Mouse (Mus musculus) forebrain, embryonic 16.5 days (tissue): ENCODE results near the gene Capn7. TPM values are rescaled to one million over a fixed set of nuclear protein-coding genes. Genes with fewer than 3 reads are reported as not detected.

Experiments used
- ATAC-seq: fragments of 200-750 bp; cut with Nextera tagmentation; 2 replicates; pipeline ENCODE4 v1.8.0; 2017; ENCODE audit warnings: mild to moderate bottlenecking, moderate library complexity
- H3K27ac ChIP-seq: fragments of 300-500 bp; sonication (generic); 2 replicates; pipeline ENCODE4 v1.5.1; 2014; ENCODE audit warnings: low read length, control low read depth
- H3K27me3 ChIP-seq: fragments of 300-500 bp; sonication (generic); replicated peaks from 2 replicates; pipeline ENCODE4 v1.6.1; 2014; ENCODE audit warnings: low read length; ENCODE audit not compliant: control insufficient read depth, insufficient read depth
- H3K36me3 ChIP-seq: fragments of 300-500 bp; sonication (generic); 2 replicates; pipeline ENCODE4 v1.6.1; 2014; ENCODE audit not compliant: control insufficient read depth, insufficient read depth
- H3K4me1 ChIP-seq: fragments of 300-500 bp; sonication (generic); replicated peaks from 2 replicates; pipeline ENCODE4 v1.6.1; 2014; ENCODE audit warnings: low read length; ENCODE audit not compliant: control insufficient read depth, insufficient read depth
- H3K4me2 ChIP-seq: fragments of 300-500 bp; sonication (generic); 2 replicates; pipeline ENCODE4 v1.6.1; 2014; ENCODE audit warnings: mild to moderate bottlenecking, low read length, control low read depth
- H3K4me3 ChIP-seq: fragments of 300-500 bp; sonication (generic); replicated peaks from 2 replicates; pipeline ENCODE4 v1.5.1; 2014; ENCODE audit warnings: mild to moderate bottlenecking, low read length, control low read depth
- H3K9ac ChIP-seq: fragments of 300-500 bp; sonication (generic); replicated peaks from 2 replicates; pipeline ENCODE4 v1.6.1; 2014; ENCODE audit warnings: low read depth, low read length, control low read depth
- H3K9me3 ChIP-seq: fragments of 300-500 bp; sonication (generic); 2 replicates; pipeline ENCODE4 v1.6.1; 2016; ENCODE audit warnings: low read length; ENCODE audit not compliant: control insufficient read depth
- WGBS: fragments of 180-500 bp; shearing (Covaris S2); extraction: QIAGEN DNeasy Blood & Tissue Kit; methylation state at CpG from one replicate; pipeline ENCODE4 v1.1.7; 2014; 5-methylcytosine and 5-hydroxymethylcytosine counted together
- polyA plus RNA-seq: library from polyadenylated mRNA; unstranded; fragments of >200 nt; fragmentation: Nextera tagmentation; extraction: Ambion mirVana; gene quantifications from 2 replicates; pipeline ENCODE4 v1.2.1, GENCODE M21; 2015

Gene Capn7
- polyA plus RNA-seq, 1 experiment from 2014 or later, result 74.6 TPM

DNA sequence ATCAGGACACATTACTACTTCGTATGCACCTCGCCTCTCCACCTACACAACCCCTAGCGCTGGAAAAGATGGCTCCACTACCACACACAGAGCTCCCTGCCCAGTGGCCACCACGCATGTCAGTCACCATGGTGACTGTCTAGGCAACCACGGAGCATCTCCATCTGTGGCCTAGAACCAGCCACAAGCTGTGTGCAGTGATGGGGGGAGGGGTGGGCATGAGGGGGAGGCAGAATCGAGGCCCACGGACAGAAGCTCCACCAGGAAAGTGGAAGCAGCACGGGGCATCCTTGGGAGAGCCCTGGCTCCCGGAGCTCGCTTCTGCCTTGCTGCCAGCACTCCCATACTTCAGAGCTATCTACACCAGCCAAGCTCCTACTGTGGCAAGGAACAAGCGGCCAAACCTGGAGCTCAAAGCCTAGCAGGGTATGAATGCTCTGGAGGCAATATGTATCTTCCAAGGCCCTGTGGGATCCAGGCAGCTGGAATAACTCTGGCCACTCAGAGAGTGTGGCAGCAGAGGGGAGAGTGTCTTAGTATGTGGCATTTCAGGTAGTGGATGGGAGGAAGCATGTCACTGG is 47.1 kb downstream of the Capn7 start:
- Histone ChIP-seq H3K4me1 (0 out of 2 replicates have a peak, but pooled peaks cover 4% of the 10 kb centered on the region), H3K9me3 (no peaks in the 10 kb centered on the region; the same call in 1 of the 2 replicates), H3K4me2 (no peak overlapping the region), H3K27me3 (no peaks in the 10 kb centered on the region), H3K36me3 (peaks cover 6% of the 10 kb centered on the region; the same call in 1 of the 2 replicates), H3K9ac (no peak overlapping the region), H3K27ac (no peak overlapping the region), H3K4me3 (no peak overlapping the region)
- 82% methylated on average over 11 of the region's 11 CpGs for WGBS
- ATAC-seq, result peak; percentile 45; the same call in 1 of the 2 replicates

DNA sequence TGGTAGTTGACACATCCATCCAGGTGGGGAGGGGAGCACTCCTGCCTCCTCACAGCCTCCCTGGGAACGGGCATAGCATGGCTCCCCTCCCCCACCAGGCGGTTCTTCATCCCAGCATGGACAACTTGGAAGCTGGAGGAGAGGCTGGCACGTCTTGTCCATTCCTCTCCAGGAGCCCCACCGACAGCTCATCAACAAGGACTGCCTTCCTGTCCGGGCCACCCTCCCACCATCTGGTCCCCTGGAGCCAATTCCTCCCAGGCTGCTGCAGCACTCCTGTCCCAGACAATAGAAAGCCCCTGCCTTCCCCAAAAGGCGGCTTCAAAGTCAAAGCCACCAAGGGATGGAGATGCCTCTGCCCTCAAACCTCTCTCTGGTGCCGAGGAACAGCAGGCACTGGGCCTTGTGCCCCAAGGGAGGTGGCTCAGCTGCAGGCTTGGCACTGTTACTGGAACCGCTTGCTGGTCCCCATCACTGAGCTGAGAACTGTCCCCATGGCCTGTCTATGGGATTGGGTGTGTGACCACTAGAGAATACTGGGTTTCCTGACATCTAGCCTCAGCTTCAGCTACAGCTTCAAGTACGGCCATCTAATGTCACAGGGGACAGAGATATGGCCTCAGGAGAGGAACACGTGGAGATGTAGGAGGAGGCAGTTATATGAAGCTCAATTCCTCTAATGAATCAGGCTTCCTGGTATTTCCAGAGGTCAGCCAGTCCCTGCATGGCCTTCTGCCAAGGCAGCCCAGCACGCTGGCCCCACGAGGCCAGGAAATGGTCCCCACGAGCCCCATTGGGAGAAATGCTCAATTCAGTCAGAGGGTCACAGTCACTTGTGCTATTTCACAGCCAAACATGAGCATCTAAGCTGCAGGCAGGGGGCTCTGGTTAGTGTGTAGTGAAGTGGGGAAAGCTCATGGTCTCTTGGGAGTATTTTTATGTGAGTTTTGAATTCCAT is 48.2 kb downstream of the Capn7 start:
- H3K27ac ChIP-seq, result no peak overlapping the region
- H3K27me3 ChIP-seq, result no peaks in the 10 kb centered on the region
- H3K4me1 ChIP-seq, result 0 out of 2 replicates have a peak, but pooled peaks cover 4% of the 10 kb centered on the region
- no peak overlapping the region for H3K9ac ChIP-seq
- H3K4me2 ChIP-seq, result no peak overlapping the region
- no peak overlapping the region for H3K4me3 ChIP-seq
- no peaks in the 10 kb centered on the region; the same call in 1 of the 2 replicates for H3K9me3 ChIP-seq
- ATAC-seq, result 0 out of 2 replicates have a peak, but pooled peaks have one; percentile 18
- 67% methylated on average over 13 of the region's 13 CpGs for WGBS
- H3K36me3 ChIP-seq, result 0 out of 2 replicates have a peak, but pooled peaks cover 2% of the 10 kb centered on the region

DNA sequence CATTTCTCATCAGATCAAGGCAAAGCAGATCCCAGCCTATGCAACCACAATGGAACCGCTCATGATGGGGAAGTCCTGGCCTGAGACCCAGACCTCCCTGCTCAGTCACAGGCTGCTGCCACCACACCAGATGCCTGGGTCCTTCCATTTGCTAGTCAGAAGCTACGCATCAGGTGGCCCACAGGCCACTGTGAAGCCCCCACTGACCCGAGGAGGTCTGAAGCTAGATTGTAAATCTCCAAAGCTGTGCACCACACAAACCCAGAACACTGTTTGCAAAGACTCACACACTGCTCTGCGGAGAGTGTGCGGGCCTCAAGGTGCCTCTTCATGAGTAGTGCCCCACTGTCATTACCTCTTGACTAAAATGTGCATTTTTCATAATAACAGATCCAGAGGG is 49.0 kb downstream of the Capn7 start:
- 0 out of 2 replicates have a peak, but pooled peaks cover 2% of the 10 kb centered on the region for H3K36me3 ChIP-seq
- H3K27ac ChIP-seq, result no peak overlapping the region
- 95% methylated on average over 5 of the region's 5 CpGs for WGBS
- 0 out of 2 replicates have a peak, but pooled peaks cover 4% of the 10 kb centered on the region for H3K4me1 ChIP-seq
- no peaks in the 10 kb centered on the region; the same call in 1 of the 2 replicates for H3K9me3 ChIP-seq
- ATAC-seq, result no peak
- H3K27me3 ChIP-seq, result no peaks in the 10 kb centered on the region
- no peak overlapping the region for H3K4me3 ChIP-seq
- H3K4me2 ChIP-seq, result no peak overlapping the region
- no peak overlapping the region for H3K9ac ChIP-seq

DNA sequence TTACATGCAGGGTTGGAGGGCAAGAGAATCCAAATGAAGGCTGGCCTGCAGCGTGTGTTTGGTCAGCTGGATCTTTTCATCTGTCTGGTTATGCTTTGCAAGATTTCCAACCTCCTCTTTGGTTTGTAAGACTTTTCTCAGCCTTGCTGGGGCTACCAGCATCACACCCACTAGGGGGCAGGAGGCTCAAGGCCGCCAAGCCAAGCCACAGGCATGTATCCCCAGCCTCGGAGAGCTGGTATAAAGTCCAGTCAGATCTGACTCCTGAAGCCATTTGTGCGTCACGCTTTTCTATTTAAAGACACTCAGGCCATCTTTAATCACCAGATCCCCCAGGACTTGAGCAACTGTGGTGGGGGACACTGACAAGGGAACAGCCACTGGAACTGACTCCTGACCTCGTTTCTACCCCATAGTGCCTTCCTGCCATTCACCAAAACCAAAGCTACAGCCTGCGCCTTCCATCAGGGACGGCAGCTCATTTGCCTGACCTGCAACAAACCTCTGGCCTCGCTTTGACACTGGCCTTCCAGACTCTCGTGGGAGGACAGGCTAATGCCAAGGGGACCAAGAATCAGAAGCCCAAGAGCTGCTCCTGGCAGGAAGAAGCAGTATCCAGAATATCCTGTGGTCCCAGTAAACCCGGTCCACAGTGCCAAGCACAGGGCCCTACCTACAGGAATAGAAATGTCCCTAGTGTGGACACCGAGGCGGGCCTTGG is 49.7 kb downstream of the Capn7 start:
- 0 out of 2 replicates have a peak, but pooled peaks cover 2% of the 10 kb centered on the region for H3K36me3 ChIP-seq
- H3K27ac ChIP-seq, result no peak overlapping the region
- no peak for ATAC-seq
- 0 out of 2 replicates have a peak, but pooled peaks cover 4% of the 10 kb centered on the region for H3K4me1 ChIP-seq
- no peak overlapping the region for H3K4me3 ChIP-seq
- H3K9ac ChIP-seq, result no peak overlapping the region
- no peaks in the 10 kb centered on the region for H3K27me3 ChIP-seq
- 63% methylated on average over 13 of the region's 13 CpGs for WGBS
- H3K9me3 ChIP-seq, result no peaks in the 10 kb centered on the region; the same call in 1 of the 2 replicates
- no peak overlapping the region for H3K4me2 ChIP-seq

DNA sequence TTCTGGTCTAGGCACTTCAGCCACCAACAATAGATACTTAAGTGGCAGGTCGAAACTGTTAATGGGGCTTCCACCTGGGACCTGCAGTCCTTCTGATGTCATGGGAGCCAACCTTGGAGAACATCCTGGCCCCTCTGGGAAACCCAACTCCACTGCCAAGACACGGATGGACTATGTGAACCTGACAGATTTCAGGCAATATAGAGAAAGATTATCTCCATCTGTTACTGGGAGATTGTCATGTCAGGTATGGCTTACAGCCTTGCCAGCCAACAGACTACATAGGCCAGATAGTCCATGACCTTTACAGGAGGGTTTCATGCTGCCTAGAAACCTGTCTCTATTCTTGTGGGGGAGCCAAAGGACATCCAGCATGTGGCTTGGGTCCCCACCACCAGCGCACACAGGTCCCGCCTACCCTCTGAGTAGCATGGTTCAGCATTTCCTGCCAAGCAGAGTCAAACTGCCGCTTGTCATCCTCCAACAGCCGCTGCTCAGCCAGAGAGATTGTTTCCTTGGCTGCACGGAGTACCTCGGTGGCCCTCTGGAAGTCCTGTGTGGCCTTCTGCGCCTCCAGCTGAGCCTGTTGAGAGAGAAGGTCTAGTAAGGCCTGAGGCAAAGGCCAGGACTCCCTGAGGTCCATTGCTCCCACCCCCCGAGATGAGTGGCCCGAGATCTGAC is 51.0 kb downstream of the Capn7 start:
- Histone ChIP-seq H3K4me3 (no peak overlapping the region), H3K27ac (no peak overlapping the region), H3K9ac (no peak overlapping the region), H3K9me3 (no peaks in the 10 kb centered on the region; the same call in 1 of the 2 replicates), H3K4me2 (no peak overlapping the region), H3K4me1 (0 out of 2 replicates have a peak, but pooled peaks cover 4% of the 10 kb centered on the region), H3K36me3 (no peaks in the 10 kb centered on the region), H3K27me3 (no peaks in the 10 kb centered on the region)
- WGBS, result 80% methylated on average over 11 of the region's 11 CpGs
- ATAC-seq, result no peak

DNA sequence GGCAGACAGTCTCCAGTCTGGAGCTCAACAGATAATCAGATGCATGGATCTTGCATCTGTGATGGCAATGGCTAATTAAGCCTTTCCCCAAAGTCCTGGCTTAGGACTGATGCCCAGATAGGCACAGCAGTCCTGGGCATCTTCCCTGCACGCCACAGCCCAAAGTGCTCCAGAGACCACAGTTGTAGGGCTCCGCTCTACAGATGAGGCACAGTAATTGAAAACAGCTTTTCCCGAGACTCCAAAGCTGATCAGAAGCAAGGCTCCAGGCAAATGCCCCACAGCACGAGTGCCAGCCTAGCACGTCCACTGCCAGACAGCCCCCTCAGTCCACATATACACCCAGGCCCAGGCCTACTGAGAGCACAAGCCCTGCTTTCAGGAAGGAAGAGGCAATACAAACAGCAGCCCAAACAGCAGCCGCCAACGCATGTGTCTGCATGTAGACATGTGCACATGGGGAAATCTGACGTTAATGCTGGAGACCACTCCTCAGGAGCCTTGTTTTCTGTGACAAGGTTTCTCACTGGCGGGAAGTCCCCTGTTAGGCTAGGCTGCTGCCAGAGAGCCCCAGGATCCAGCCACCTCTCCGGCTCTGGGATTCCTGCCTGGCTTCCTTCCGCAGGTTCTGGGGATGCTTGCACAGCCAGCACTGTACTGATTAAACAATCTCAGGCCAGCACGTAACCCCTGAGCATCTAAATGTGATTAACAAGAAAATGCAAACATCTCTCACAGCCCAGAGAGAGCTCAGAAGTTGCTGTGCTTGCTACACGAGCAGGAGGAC is 51.8 kb downstream of the Capn7 start:
- no peak overlapping the region for H3K27ac ChIP-seq

DNA sequence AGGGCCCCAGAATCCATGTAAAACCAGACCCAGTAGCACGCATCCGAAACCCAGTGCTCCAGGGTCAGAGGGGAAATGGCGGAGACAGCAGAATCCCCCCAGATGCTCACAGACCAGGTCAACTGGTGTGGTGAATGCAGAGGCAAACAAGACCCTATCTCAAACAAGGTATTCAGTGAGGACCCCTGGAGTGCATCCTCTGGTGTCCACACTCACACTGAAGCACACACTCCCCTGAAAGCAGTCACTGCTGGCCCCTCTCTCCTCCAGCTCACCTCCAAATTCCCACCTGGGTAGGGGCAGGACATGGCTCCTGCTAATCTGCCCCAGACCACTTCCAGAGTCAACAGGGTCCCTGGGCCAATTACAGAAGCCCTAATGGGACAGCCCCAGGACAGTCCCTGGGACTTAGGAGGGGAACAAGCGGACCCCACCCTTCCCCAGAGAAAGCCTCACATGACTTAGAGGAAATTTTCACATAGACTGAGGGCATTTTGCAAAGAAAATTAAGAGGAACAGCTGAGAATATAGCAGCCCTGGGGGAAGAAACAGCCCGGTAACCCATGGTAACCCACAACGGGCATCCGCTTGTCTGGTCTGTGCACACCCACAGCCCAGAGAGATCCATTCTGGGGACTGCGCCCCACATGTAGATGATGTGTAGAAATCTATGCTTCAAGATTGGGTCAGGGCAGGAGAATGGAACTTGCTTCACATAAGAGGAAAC is 53.1 kb downstream of the Capn7 start:
- Histone ChIP-seq H3K4me1 (0 out of 2 replicates have a peak, but pooled peaks cover 2% of the 10 kb centered on the region), H3K36me3 (no peaks in the 10 kb centered on the region), H3K9ac (no peak overlapping the region), H3K4me3 (no peak overlapping the region), H3K9me3 (no peaks in the 10 kb centered on the region), H3K27me3 (no peaks in the 10 kb centered on the region), H3K27ac (no peak overlapping the region), H3K4me2 (no peak overlapping the region)
- no peak for ATAC-seq
- 92% methylated on average over 8 of the region's 8 CpGs for WGBS

More for the DNA sequence above, 51.8 kb downstream of the Capn7 start:
- Histone ChIP-seq H3K36me3 (no peaks in the 10 kb centered on the region), H3K4me2 (no peak overlapping the region), H3K9ac (no peak overlapping the region), H3K4me1 (0 out of 2 replicates have a peak, but pooled peaks cover 4% of the 10 kb centered on the region), H3K9me3 (no peaks in the 10 kb centered on the region), H3K4me3 (no peak overlapping the region), H3K27me3 (no peaks in the 10 kb centered on the region)
- WGBS, result 81% methylated on average over 13 of the region's 13 CpGs
- ATAC-seq, result no peak
